Mouse (Mus musculus): ENCODE measurements at regions not wholly inside any gene's neighbourhood (a gene's known extent, or its start where the extent isn't known, plus 50 kb on each side); places are given as distances from the start of the nearest gene placed in this dataset.

- TF ChIP-seq CTCF (conservative IDR thresholded peaks at IDR 0.05; ENCODE audit: insufficient read depth, insufficient read length, low read depth, low read length) (no peak), POLR2A (IDR thresholded peaks at IDR 0.05; ENCODE audit: low read depth, low read length) (no peak)
Measured at GRCm38 (mm10) chr13:118592074-118592473, 77.5 kb upstream of the Fgf10 start.
